12 mouse cellular contexts compared by ENCODE assay signal in genomic region chr14:31644931-31645547, GRCm38 (mm10). TPM values are rescaled to one million over a fixed set of nuclear protein-coding genes. Genes with fewer than 3 reads are reported as not detected.
DNase-seq lines count a peak whose midpoint lies in the region; ATAC-seq and TF ChIP-seq lines count a peak whose summit lies in the region.
"Had no signal": no experiment of that assay in that cellular context is flagged by ENCODE, and none has a peak within 500 bp of the region (broad histone marks: within the 10 kb centered on the region; RNA-seq: fewer than 3 reads in every experiment).

No protein-coding gene starts in this region.

- no peaks in the 10 kb centered on the region for H3K27me3 ChIP-seq in forebrain, postnatal 0 days (ENCODE audit: insufficient read depth, low read length)
- H3K27me3 ChIP-seq in forebrain, embryonic 16.5 days (replicated peaks; ENCODE audit: control insufficient read depth, insufficient read depth, low read length), result no peaks in the 10 kb centered on the region
- no peaks in the 10 kb centered on the region for H3K27me3 ChIP-seq in spleen, adult 2 months (ENCODE audit: control insufficient read depth, insufficient read depth, low read length)
- no peaks in the 10 kb centered on the region for H3K27me3 ChIP-seq in splenic B cell, adult 2 months (ENCODE audit: control insufficient read depth, insufficient read depth, low read length, poor library complexity, severe bottlenecking)
- no peaks in the 10 kb centered on the region for H3K27me3 ChIP-seq in hindbrain, embryonic 12.5 days

- no peak for ATAC-seq in forebrain, postnatal 0 days
- no peak for ATAC-seq in forebrain, embryonic 16.5 days
- no peak for ATAC-seq in hindbrain, embryonic 12.5 days (ENCODE audit: low FRiP score)

- peak; percentile 41 for TF ChIP-seq CTCF in forebrain, postnatal 0 days (IDR thresholded peaks at IDR 0.05; ENCODE audit: low read depth)
- peak; percentile 8; the same call in 1 of the 2 replicates for TF ChIP-seq CTCF in spleen, adult 2 months (IDR thresholded peaks at IDR 0.05; ENCODE audit: extremely low read depth, insufficient read depth, insufficient read length, insufficient replicate concordance)

- H3K4me1 ChIP-seq in forebrain, postnatal 0 days (ENCODE audit: insufficient read depth), result no peaks in the 10 kb centered on the region
- H3K4me1 ChIP-seq in forebrain, embryonic 16.5 days (replicated peaks; ENCODE audit: control insufficient read depth, insufficient read depth, low read length), result peaks cover 14% of the 10 kb centered on the region
- H3K4me1 ChIP-seq in spleen, adult 2 months (ENCODE audit: control insufficient read depth, insufficient read depth, insufficient read length), result peaks cover 2% of the 10 kb centered on the region; the same call in 1 of the 2 replicates
- peaks cover 9% of the 10 kb centered on the region for H3K4me1 ChIP-seq in hindbrain, embryonic 12.5 days

- no peak for DNase-seq in forebrain, postnatal 0 days
- no peak for DNase-seq in spleen, adult 2 months (ENCODE audit: low read depth in 1 of 2, low spot score in 2 of 2)
- DNase-seq in spleen, adult 18-20 months, result no peak
- DNase-seq in adipocyte (ENCODE audit: low spot score), result peak; percentile 62
- DNase-seq in splenic B cell, adult 2 months (ENCODE audit: low read depth, low spot score), result peak; percentile 47
- DNase-seq in frontal cortex, postnatal 36 days (ENCODE audit: low spot score in 2 of 2), result no peak
- DNase-seq: cerebellum, postnatal 36 days; gastrocnemius, postnatal 25 days; left cerebral cortex, postnatal 4 days had no signal

- no peak overlapping the region for H3K27ac ChIP-seq in forebrain, postnatal 0 days (ENCODE audit: low read depth, low read length)
- H3K27ac ChIP-seq in forebrain, embryonic 16.5 days (ENCODE audit: low read length), result no peak overlapping the region
- H3K27ac ChIP-seq in spleen, adult 2 months (ENCODE audit: insufficient read depth, low read length), result no peak overlapping the region
- no peak overlapping the region for H3K27ac ChIP-seq in hindbrain, embryonic 12.5 days

- TF ChIP-seq POLR2A in spleen, adult 2 months (IDR thresholded peaks at IDR 0.05; ENCODE audit: low read depth, low read length), result no peak

- H3K4me2 ChIP-seq in forebrain, postnatal 0 days (ENCODE audit: low read depth), result no peak overlapping the region
- no peak overlapping the region for H3K4me2 ChIP-seq in forebrain, embryonic 16.5 days (ENCODE audit: low read length)
- H3K4me2 ChIP-seq in hindbrain, embryonic 12.5 days (replicated peaks), result no peak overlapping the region
- H3K4me2 ChIP-seq: midbrain, embryonic 11.5 days had no signal

- H3K9ac ChIP-seq in forebrain, postnatal 0 days, result no peak overlapping the region
- H3K9ac ChIP-seq in forebrain, embryonic 16.5 days (replicated peaks; ENCODE audit: low read depth, low read length), result no peak overlapping the region
- H3K9ac ChIP-seq in hindbrain, embryonic 12.5 days, result no peak overlapping the region

- WGBS in forebrain, postnatal 0 days, result 61% methylated on average over 3 of the region's 3 CpGs
- 64% methylated on average over 3 of the region's 3 CpGs for WGBS in forebrain, embryonic 16.5 days
- 71% methylated on average over 3 of the region's 3 CpGs for WGBS in spleen, adult 2 months
- WGBS in hindbrain, embryonic 12.5 days, result 70% methylated on average over 3 of the region's 3 CpGs

- H3K4me3 ChIP-seq in forebrain, postnatal 0 days (ENCODE audit: low read depth, low read length), result no peak overlapping the region
- no peak overlapping the region for H3K4me3 ChIP-seq in forebrain, embryonic 16.5 days (replicated peaks; ENCODE audit: low read length)
- H3K4me3 ChIP-seq in spleen, adult 2 months (ENCODE audit: extremely low read depth, insufficient read depth, insufficient read length), result no peak overlapping the region
- no peak overlapping the region for H3K4me3 ChIP-seq in hindbrain, embryonic 12.5 days

- H3K36me3 ChIP-seq in forebrain, postnatal 0 days (ENCODE audit: insufficient read depth), result no peaks in the 10 kb centered on the region
- no peaks in the 10 kb centered on the region for H3K36me3 ChIP-seq in forebrain, embryonic 16.5 days (ENCODE audit: control insufficient read depth, insufficient read depth)
- H3K36me3 ChIP-seq in spleen, adult 2 months (ENCODE audit: control insufficient read depth, insufficient read depth, low read length), result no peaks in the 10 kb centered on the region
- no peaks in the 10 kb centered on the region for H3K36me3 ChIP-seq in splenic B cell, adult 2 months (ENCODE audit: control insufficient read depth, insufficient read depth, low read length, poor library complexity, severe bottlenecking)
- H3K36me3 ChIP-seq in hindbrain, embryonic 12.5 days, result no peaks in the 10 kb centered on the region

- no peaks in the 10 kb centered on the region for H3K9me3 ChIP-seq in forebrain, postnatal 0 days (ENCODE audit: low read length)
- H3K9me3 ChIP-seq in forebrain, embryonic 16.5 days (ENCODE audit: control insufficient read depth, low read length), result no peaks in the 10 kb centered on the region
- no peaks in the 10 kb centered on the region for H3K9me3 ChIP-seq in hindbrain, embryonic 12.5 days (replicated peaks)

RNA-seq across cellular contexts. Expression of gene Hacl1, which starts 4.0 kb away (rescaled TPM):
- 6.4 and 7.7 TPM in 2 replicates for total RNA-seq in forebrain, postnatal 0 days (2014; rRNA removed)
- 6.5 and 7.5 TPM in 2 replicates for polyA plus RNA-seq in forebrain, postnatal 0 days (2015; fragmentation: Nextera tagmentation; extraction: Ambion mirVana)
- 6.9 and 8.9 TPM in 2 replicates for polyA plus RNA-seq in forebrain, embryonic 16.5 days (2015; fragmentation: Nextera tagmentation; extraction: Ambion mirVana)
- polyA plus RNA-seq in spleen, adult 2 months (2012; rRNA removed), result 4.5 and 6.1 TPM in 2 replicates
- polyA plus RNA-seq in hindbrain, embryonic 12.5 days (2016; fragmentation: Nextera tagmentation; extraction: Ambion mirVana), result 6.9 and 11.5 TPM in 2 replicates

RNA-seq across cellular contexts. Expression of gene Btd, which starts 4.2 kb away (rescaled TPM):
- total RNA-seq in forebrain, postnatal 0 days (2014; rRNA removed), result 21.2 and 22.7 TPM in 2 replicates
- 16.4 and 19.5 TPM in 2 replicates for polyA plus RNA-seq in forebrain, postnatal 0 days (2015; fragmentation: Nextera tagmentation; extraction: Ambion mirVana)
- polyA plus RNA-seq in forebrain, embryonic 16.5 days (2015; fragmentation: Nextera tagmentation; extraction: Ambion mirVana), result 15.5 and 19.5 TPM in 2 replicates
- polyA plus RNA-seq in spleen, adult 2 months (2012; rRNA removed), result 16.8 and 19.0 TPM in 2 replicates
- 20.2 and 20.8 TPM in 2 replicates for polyA plus RNA-seq in hindbrain, embryonic 12.5 days (2016; fragmentation: Nextera tagmentation; extraction: Ambion mirVana)

RNA-seq across cellular contexts. Expression of gene Gm49387, which starts 4.4 kb away (rescaled TPM):
- not detected in 2 replicates for total RNA-seq in forebrain, postnatal 0 days (2014; rRNA removed)
- 0.21 and 1.6 TPM in 2 replicates for polyA plus RNA-seq in forebrain, postnatal 0 days (2015; fragmentation: Nextera tagmentation; extraction: Ambion mirVana)
- polyA plus RNA-seq in forebrain, embryonic 16.5 days (2015; fragmentation: Nextera tagmentation; extraction: Ambion mirVana), result not detected in 2 replicates
- 0.32 TPM in 1 of 2 replicates, not detected in the other for polyA plus RNA-seq in spleen, adult 2 months (2012; rRNA removed)
- 0.93 TPM in 1 of 2 replicates, not detected in the other for polyA plus RNA-seq in hindbrain, embryonic 12.5 days (2016; fragmentation: Nextera tagmentation; extraction: Ambion mirVana)
- total RNA-seq: left cerebral cortex, postnatal 4 days had no signal
- polyA plus RNA-seq: midbrain, embryonic 11.5 days had no signal

RNA-seq across cellular contexts. Expression of gene Colq, which starts 53.9 kb away (rescaled TPM):
- total RNA-seq in forebrain, postnatal 0 days (2014; rRNA removed), result 0.43 TPM in 1 of 2 replicates, not detected in the other
- polyA plus RNA-seq in forebrain, postnatal 0 days (2015; fragmentation: Nextera tagmentation; extraction: Ambion mirVana), result 0.13 TPM in 1 of 2 replicates, not detected in the other
- polyA plus RNA-seq in forebrain, embryonic 16.5 days (2015; fragmentation: Nextera tagmentation; extraction: Ambion mirVana), result 0.09 TPM in 1 of 2 replicates, not detected in the other
- polyA plus RNA-seq in spleen, adult 2 months (2012; rRNA removed), result 13.7 and 13.9 TPM in 2 replicates
- polyA plus RNA-seq in hindbrain, embryonic 12.5 days (2016; fragmentation: Nextera tagmentation; extraction: Ambion mirVana), result 0.18 and 0.65 TPM in 2 replicates

Comparison
In these comparisons a context has a peak if more than half of its experiments do, and no peak if none do; other contexts are left out.
1. DNase-seq: peak in adipocyte (single experiment) and splenic B cell, adult 2 months (single experiment); none in forebrain, postnatal 0 days (single experiment), spleen, adult 2 months (0 of 2), spleen, adult 18-20 months (0 of 2) and frontal cortex, postnatal 36 days (0 of 2).